Mouse (Mus musculus): Measurements from ENCODE around the gene Ube2j2. TPM values are rescaled to one million over a fixed set of nuclear protein-coding genes. Genes with fewer than 3 reads are reported as not detected.

The Ube2j2 gene
- polyA plus RNA-seq, 1 experiment from 2014 or later, result 101 TPM

GRCm38 (mm10) chr4:155899355-155899754, 44.3 kb upstream of the Ube2j2 start:
- Histone ChIP-seq H3K4me3 (ENCODE audit: low read depth, low read length) (no peak overlapping the region), H3K9ac (ENCODE audit: low read depth, low read length) (no peak overlapping the region), H3K27me3 (replicated peaks; ENCODE audit: control insufficient read depth, insufficient read depth, low read length) (no peaks in the 10 kb centered on the region), H3K4me2 (replicated peaks; ENCODE audit: low read depth) (no peak overlapping the region), H3K27ac (ENCODE audit: low read depth, low read length) (no peak overlapping the region), H3K36me3 (ENCODE audit: control insufficient read depth, insufficient read depth) (peaks cover 63% of the 10 kb centered on the region), H3K4me1 (replicated peaks; ENCODE audit: control insufficient read depth, insufficient read depth, low read length) (peaks cover 4% of the 10 kb centered on the region; the same call in 1 of the 2 replicates), H3K9me3 (ENCODE audit: control insufficient read depth) (no peaks in the 10 kb centered on the region)
- TF ChIP-seq CTCF (IDR thresholded peaks at IDR 0.05; ENCODE audit: low read depth), result no peak
- WGBS, result 94% methylated on average over 7 of the region's 7 CpGs
- no peak for ATAC-seq

- peaks cover 75% of the 10 kb centered on the region for H3K36me3 ChIP-seq (ENCODE audit: control insufficient read depth, insufficient read depth)
These were observed 42.4 kb upstream of the Ube2j2 start for GRCm38 (mm10) chr4:155901205-155901604.

GRCm38 (mm10) chr4:155903246-155903645, 40.4 kb upstream of the Ube2j2 start:
- H3K4me2 ChIP-seq (replicated peaks; ENCODE audit: low read depth), result no peak overlapping the region
- no peak overlapping the region for H3K4me3 ChIP-seq (ENCODE audit: low read depth, low read length)
- no peaks in the 10 kb centered on the region for H3K9me3 ChIP-seq (ENCODE audit: control insufficient read depth)
- 93% methylated on average over 13 of the region's 13 CpGs for WGBS
- no peak overlapping the region for H3K27ac ChIP-seq (ENCODE audit: low read depth, low read length)
- ATAC-seq, result no peak
- no peak overlapping the region for H3K9ac ChIP-seq (ENCODE audit: low read depth, low read length)
- no peak for TF ChIP-seq CTCF (IDR thresholded peaks at IDR 0.05; ENCODE audit: low read depth)
- no peaks in the 10 kb centered on the region for H3K4me1 ChIP-seq (replicated peaks; ENCODE audit: control insufficient read depth, insufficient read depth, low read length)
- no peaks in the 10 kb centered on the region for H3K27me3 ChIP-seq (replicated peaks; ENCODE audit: control insufficient read depth, insufficient read depth, low read length)
- H3K36me3 ChIP-seq (ENCODE audit: control insufficient read depth, insufficient read depth), result peaks cover 62% of the 10 kb centered on the region

More at GRCm38 (mm10) chr4:155901205-155901604, 42.4 kb upstream of the Ube2j2 start:
- H3K4me3 ChIP-seq (ENCODE audit: low read depth, low read length), result no peak overlapping the region
- H3K4me1 ChIP-seq (replicated peaks; ENCODE audit: control insufficient read depth, insufficient read depth, low read length), result no peaks in the 10 kb centered on the region
- H3K27me3 ChIP-seq (replicated peaks; ENCODE audit: control insufficient read depth, insufficient read depth, low read length), result no peaks in the 10 kb centered on the region
- no peak overlapping the region for H3K27ac ChIP-seq (ENCODE audit: low read depth, low read length)
- no peaks in the 10 kb centered on the region for H3K9me3 ChIP-seq (ENCODE audit: control insufficient read depth)
- TF ChIP-seq CTCF (IDR thresholded peaks at IDR 0.05; ENCODE audit: low read depth), result no peak
- no peak overlapping the region for H3K4me2 ChIP-seq (replicated peaks; ENCODE audit: low read depth)
- H3K9ac ChIP-seq (ENCODE audit: low read depth, low read length), result no peak overlapping the region
- no peak for ATAC-seq
- 63% methylated on average over 3 of the region's 3 CpGs for WGBS

- Histone ChIP-seq H3K36me3 (ENCODE audit: control insufficient read depth, insufficient read depth) (peaks cover 52% of the 10 kb centered on the region; the same call in 1 of the 2 replicates), H3K27me3 (replicated peaks; ENCODE audit: control insufficient read depth, insufficient read depth, low read length) (no peaks in the 10 kb centered on the region), H3K4me2 (replicated peaks; ENCODE audit: low read depth) (no peak overlapping the region), H3K4me3 (ENCODE audit: low read depth, low read length) (no peak overlapping the region), H3K9ac (ENCODE audit: low read depth, low read length) (no peak overlapping the region), H3K4me1 (replicated peaks; ENCODE audit: control insufficient read depth, insufficient read depth, low read length) (no peaks in the 10 kb centered on the region), H3K27ac (ENCODE audit: low read depth, low read length) (no peak overlapping the region), H3K9me3 (ENCODE audit: control insufficient read depth) (no peaks in the 10 kb centered on the region)
- TF ChIP-seq CTCF (IDR thresholded peaks at IDR 0.05; ENCODE audit: low read depth), result peak; percentile 55
- 91% methylated on average over 13 of the region's 13 CpGs for WGBS
- no peak for ATAC-seq
These were observed 39.1 kb upstream of the Ube2j2 start for GRCm38 (mm10) chr4:155904318-155905102.

DNA sequence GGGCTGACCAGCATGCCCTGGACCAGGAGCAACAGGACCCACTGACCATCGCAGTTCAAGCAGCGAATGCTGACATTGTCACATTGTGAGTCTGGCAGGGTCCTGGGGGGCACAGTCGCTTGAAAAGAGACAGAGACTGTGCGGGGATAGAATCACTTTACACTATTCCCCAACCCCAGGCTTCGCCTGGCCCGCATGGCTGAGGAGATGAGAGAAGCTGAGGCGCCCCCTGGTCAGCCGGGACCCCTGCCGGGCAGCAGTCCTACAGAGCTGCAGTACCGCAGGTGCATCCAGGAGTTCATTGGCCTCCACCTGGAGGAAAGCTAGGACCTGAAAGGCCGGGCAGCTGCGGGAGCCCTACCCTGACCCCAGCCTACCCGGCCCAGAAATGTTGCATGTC, 38.0 kb upstream of the Ube2j2 start:
- Histone ChIP-seq H3K4me2 (replicated peaks; ENCODE audit: low read depth) (no peak overlapping the region), H3K4me1 (replicated peaks; ENCODE audit: control insufficient read depth, insufficient read depth, low read length) (no peaks in the 10 kb centered on the region), H3K36me3 (ENCODE audit: control insufficient read depth, insufficient read depth) (peaks cover 43% of the 10 kb centered on the region; the same call in 1 of the 2 replicates), H3K9me3 (ENCODE audit: control insufficient read depth) (no peaks in the 10 kb centered on the region), H3K9ac (ENCODE audit: low read depth, low read length) (no peak overlapping the region), H3K27ac (ENCODE audit: low read depth, low read length) (no peak overlapping the region), H3K27me3 (replicated peaks; ENCODE audit: control insufficient read depth, insufficient read depth, low read length) (no peaks in the 10 kb centered on the region), H3K4me3 (ENCODE audit: low read depth, low read length) (no peak overlapping the region)
- ATAC-seq, result no peak
- no peak for TF ChIP-seq CTCF (IDR thresholded peaks at IDR 0.05; ENCODE audit: low read depth)
- WGBS, result 86% methylated on average over 13 of the region's 13 CpGs

DNA sequence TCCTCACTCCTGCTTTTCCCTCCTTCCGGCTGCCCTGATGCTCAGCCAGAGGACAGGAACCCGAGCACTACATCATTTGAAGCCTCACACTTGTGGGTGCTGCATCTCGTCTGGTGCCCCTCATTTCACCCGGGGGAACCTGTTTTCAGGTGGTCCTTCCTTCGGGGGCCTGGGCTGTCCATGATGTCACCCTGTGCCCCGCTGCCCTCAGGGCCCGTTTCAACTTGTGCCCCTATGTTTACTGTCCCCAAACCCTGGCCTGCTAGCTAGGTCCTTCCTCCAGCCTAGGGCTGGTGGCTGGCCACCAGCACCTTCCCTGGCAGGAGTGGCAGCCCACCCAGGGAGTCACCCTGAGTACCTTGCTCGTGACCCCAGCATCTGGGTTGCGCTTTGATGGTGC, 37.5 kb upstream of the Ube2j2 start:
- no peaks in the 10 kb centered on the region for H3K4me1 ChIP-seq (replicated peaks; ENCODE audit: control insufficient read depth, insufficient read depth, low read length)
- 88% methylated on average over 9 of the region's 9 CpGs for WGBS

More for the DNA sequence above, 37.5 kb upstream of the Ube2j2 start:
- H3K36me3 ChIP-seq (ENCODE audit: control insufficient read depth, insufficient read depth), result peaks cover 38% of the 10 kb centered on the region; the same call in 1 of the 2 replicates
- H3K4me3 ChIP-seq (ENCODE audit: low read depth, low read length), result no peak overlapping the region
- TF ChIP-seq CTCF (IDR thresholded peaks at IDR 0.05; ENCODE audit: low read depth), result no peak
- H3K9ac ChIP-seq (ENCODE audit: low read depth, low read length), result no peak overlapping the region
- no peak for ATAC-seq
- no peak overlapping the region for H3K27ac ChIP-seq (ENCODE audit: low read depth, low read length)
- no peaks in the 10 kb centered on the region for H3K9me3 ChIP-seq (ENCODE audit: control insufficient read depth)
- H3K27me3 ChIP-seq (replicated peaks; ENCODE audit: control insufficient read depth, insufficient read depth, low read length), result no peaks in the 10 kb centered on the region
- no peak overlapping the region for H3K4me2 ChIP-seq (replicated peaks; ENCODE audit: low read depth)

Measured in intestine, postnatal 0 days (tissue).